Mouse (Mus musculus) naive thymus-derived CD4-positive, alpha-beta T cell, adult 2 months (primary cell): ENCODE measurements around the gene Ate1.
"Not testable (repeated sequence)": the region's sequence is repeated elsewhere in the genome, so short reads cannot be mapped to it uniquely, and the experiment has no call there.

Experiments
- DNase-seq: peaks from one replicate; pipeline ENCODE4 v3.0.0-alpha.2; 2011; ENCODE audit warnings: low read depth

The Ate1 gene

GRCm38 (mm10) chr7:130394697-130395096, 125.5 kb downstream of the Ate1 start:
- DNase-seq = no peak

GRCm38 (mm10) chr7:130390060-130390459, 130.1 kb downstream of the Ate1 start:
- not testable (repeated sequence) for DNase-seq

- DNase-seq = no peak
Observed at GRCm38 (mm10) chr7:130386308-130386707, 133.9 kb downstream of the Ate1 start.

- DNase-seq = no peak
Observed at GRCm38 (mm10) chr7:130385732-130386294, 134.4 kb downstream of the Ate1 start.

GRCm38 (mm10) chr7:130382126-130382525, 138.0 kb downstream of the Ate1 start:
- DNase-seq = no peak

GRCm38 (mm10) chr7:130381387-130381951, 138.7 kb downstream of the Ate1 start:
- DNase-seq = no peak

- DNase-seq = no peak
Observed at GRCm38 (mm10) chr7:130380769-130381355, 139.3 kb downstream of the Ate1 start.

- DNase-seq = no peak
Observed at GRCm38 (mm10) chr7:130380367-130380766, 139.8 kb downstream of the Ate1 start.

- DNase-seq = no peak
Observed at GRCm38 (mm10) chr7:130379886-130380285, 140.3 kb downstream of the Ate1 start.

- DNase-seq = no peak
Observed at GRCm38 (mm10) chr7:130378308-130378707, 141.9 kb downstream of the Ate1 start.

GRCm38 (mm10) chr7:130374311-130374710, 145.9 kb downstream of the Ate1 start:
- no peak for DNase-seq

- DNase-seq = no peak
Observed at GRCm38 (mm10) chr7:130368827-130369641, 151.1 kb downstream of the Ate1 start.

GRCm38 (mm10) chr7:130368036-130368826, 151.9 kb downstream of the Ate1 start:
- DNase-seq = no peak

GRCm38 (mm10) chr7:130367222-130368035, 152.7 kb downstream of the Ate1 start:
- DNase-seq = no peak

GRCm38 (mm10) chr7:130365711-130366110, 154.5 kb downstream of the Ate1 start:
- DNase-seq = no peak
